8 mouse cellular contexts compared by ENCODE assay signal in the genomic region with DNA sequence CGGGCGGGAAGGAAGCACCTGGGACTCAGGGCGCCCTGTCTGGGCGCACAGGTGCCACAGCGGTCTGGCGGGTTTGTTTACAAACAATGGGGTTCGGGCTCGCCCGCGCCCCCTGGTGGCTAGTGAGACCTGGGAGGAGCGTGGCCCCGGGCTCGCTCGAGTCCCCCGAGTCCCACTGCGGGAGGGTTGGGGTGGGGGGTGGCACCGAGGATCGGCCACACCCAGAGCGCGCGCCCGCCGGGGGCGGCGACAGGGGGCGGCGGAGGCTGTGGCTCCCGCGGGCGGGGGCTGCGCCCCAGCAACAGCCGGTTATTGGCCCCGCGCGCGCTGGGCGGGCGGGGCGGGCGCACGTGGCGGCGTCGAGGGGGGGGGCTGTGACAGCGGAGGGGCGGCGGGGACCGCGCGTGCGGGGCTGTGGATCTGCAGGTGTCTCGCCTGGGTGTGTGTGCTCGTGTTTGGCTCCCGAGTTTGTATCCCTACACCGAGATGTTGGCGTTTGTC. TPM values are rescaled to one million over a fixed set of nuclear protein-coding genes. Genes with fewer than 3 reads are reported as not detected.
DNase-seq lines count a peak whose midpoint lies in the region; ATAC-seq and TF ChIP-seq lines count a peak whose summit lies in the region.

No protein-coding gene starts in this region.

- ATAC-seq in heart, embryonic 15.5 days (replicated peaks; ENCODE audit: insufficient number of reproducible peaks, insufficient read depth, low FRiP score, low read depth), result peak; percentile 20
- peak; percentile 45 for ATAC-seq in liver, postnatal 0 days
- ATAC-seq in neural tube, embryonic 13.5 days (ENCODE audit: low read depth), result peak; percentile 6; the same call in 1 of the 2 replicates

- no peaks in the 10 kb centered on the region for H3K9me3 ChIP-seq in ES-Bruce4 (replicated peaks; ENCODE audit: control insufficient read depth, insufficient read depth, low read length, poor library complexity, severe bottlenecking)
- H3K9me3 ChIP-seq in forebrain, embryonic 10.5 days, result no peaks in the 10 kb centered on the region
- no peaks in the 10 kb centered on the region for H3K9me3 ChIP-seq in heart, embryonic 15.5 days (replicated peaks)
- no peaks in the 10 kb centered on the region for H3K9me3 ChIP-seq in liver, postnatal 0 days (ENCODE audit: low read length)
- no peaks in the 10 kb centered on the region for H3K9me3 ChIP-seq in neural tube, embryonic 13.5 days

- H3K27me3 ChIP-seq in ES-Bruce4 (ENCODE audit: control insufficient read depth, insufficient read depth, low read length, poor library complexity, severe bottlenecking), result no peaks in the 10 kb centered on the region
- peaks cover 11% of the 10 kb centered on the region; the same call in 1 of the 2 replicates for H3K27me3 ChIP-seq in forebrain, embryonic 10.5 days (ENCODE audit: poor library complexity, severe bottlenecking)
- no peaks in the 10 kb centered on the region for H3K27me3 ChIP-seq in heart, embryonic 15.5 days
- H3K27me3 ChIP-seq in liver, postnatal 0 days (ENCODE audit: insufficient read depth, low read length), result peaks cover 2% of the 10 kb centered on the region; the same call in 1 of the 2 replicates
- H3K27me3 ChIP-seq in neural tube, embryonic 13.5 days, result no peaks in the 10 kb centered on the region

- DNase-seq in c-Kit-positive CD71-negative TER-119-negative erythroid progenitor cells, embryonic 14.5 days (ENCODE audit: low read depth), result peak; percentile 85
- peak; percentile 77 for DNase-seq in forebrain, embryonic 10.5 days (ENCODE audit: extremely low spot score, low spot score)
- DNase-seq in kidney, postnatal 14 days, result peak; percentile 89
- peak; percentile 94 for DNase-seq in liver, postnatal 0 days
- peak; percentile 76 for DNase-seq in testis, postnatal 14 days (ENCODE audit: low spot score)

- peak overlapping the region; percentile 99 for H3K4me3 ChIP-seq in ES-Bruce4 (ENCODE audit: low read depth, low read length)
- peak overlapping the region; percentile 89 for H3K4me3 ChIP-seq in forebrain, embryonic 10.5 days
- peak overlapping the region; percentile 95 for H3K4me3 ChIP-seq in heart, embryonic 15.5 days
- peak overlapping the region; percentile 81 for H3K4me3 ChIP-seq in liver, postnatal 0 days (ENCODE audit: low read depth, low read length)
- peak overlapping the region; percentile 69 for H3K4me3 ChIP-seq in neural tube, embryonic 13.5 days

- peak; percentile 65 for TF ChIP-seq CTCF in ES-Bruce4 (IDR thresholded peaks at IDR 0.05; ENCODE audit: low read depth, low read length)
- peak; percentile 88 for TF ChIP-seq CTCF in liver, postnatal 0 days (IDR thresholded peaks at IDR 0.05; ENCODE audit: low read depth)

- H3K9ac ChIP-seq in ES-Bruce4 (ENCODE audit: low read depth, poor library complexity, severe bottlenecking), result peak overlapping the region; percentile 84
- peak overlapping the region; percentile 55 for H3K9ac ChIP-seq in heart, embryonic 15.5 days
- H3K9ac ChIP-seq in liver, postnatal 0 days (replicated peaks), result peak overlapping the region; percentile 95
- H3K9ac ChIP-seq in neural tube, embryonic 13.5 days, result peak overlapping the region; percentile 93

- 0% methylated on average over 44 of the region's 56 CpGs for whole genome bisulfite sequencing in forebrain, embryonic 10.5 days
- under 1% methylated on average over 51 of the region's 56 CpGs for WGBS in heart, embryonic 15.5 days
- WGBS in liver, postnatal 0 days (ENCODE audit: insufficient replicate concordance), result under 1% methylated on average over 38 of the region's 56 CpGs
- under 1% methylated on average over 29 of the region's 56 CpGs for WGBS in neural tube, embryonic 13.5 days

- no peaks in the 10 kb centered on the region for H3K4me1 ChIP-seq in ES-Bruce4 (ENCODE audit: control insufficient read depth, insufficient read depth, low read length)
- H3K4me1 ChIP-seq in forebrain, embryonic 10.5 days, result peaks cover 67% of the 10 kb centered on the region
- H3K4me1 ChIP-seq in heart, embryonic 15.5 days (replicated peaks), result peaks cover 61% of the 10 kb centered on the region
- H3K4me1 ChIP-seq in liver, postnatal 0 days (ENCODE audit: insufficient read depth), result peaks cover 45% of the 10 kb centered on the region
- H3K4me1 ChIP-seq in neural tube, embryonic 13.5 days (replicated peaks), result peaks cover 63% of the 10 kb centered on the region

- peaks cover 3% of the 10 kb centered on the region; the same call in 1 of the 2 replicates for H3K36me3 ChIP-seq in ES-Bruce4 (ENCODE audit: control insufficient read depth, insufficient read depth, low read length, poor library complexity, severe bottlenecking)
- H3K36me3 ChIP-seq in forebrain, embryonic 10.5 days (replicated peaks), result no peaks in the 10 kb centered on the region
- no peaks in the 10 kb centered on the region for H3K36me3 ChIP-seq in heart, embryonic 15.5 days
- no peaks in the 10 kb centered on the region for H3K36me3 ChIP-seq in liver, postnatal 0 days (replicated peaks; ENCODE audit: insufficient read depth, low read length)
- H3K36me3 ChIP-seq in neural tube, embryonic 13.5 days, result no peaks in the 10 kb centered on the region

- peak; percentile 65; the same call in 1 of the 2 replicates for TF ChIP-seq EP300 in ES-Bruce4 (IDR thresholded peaks at IDR 0.05; ENCODE audit: insufficient read depth, low read depth, low read length)
- no peak for TF ChIP-seq EP300 in liver, postnatal 0 days (IDR thresholded peaks at IDR 0.05; ENCODE audit: low read depth)

- H3K27ac ChIP-seq in ES-Bruce4 (ENCODE audit: insufficient read depth, low read length), result peak overlapping the region; percentile 67
- peak overlapping the region; percentile 99 for H3K27ac ChIP-seq in forebrain, embryonic 10.5 days
- H3K27ac ChIP-seq in heart, embryonic 15.5 days, result peak overlapping the region; percentile 99
- peak overlapping the region; percentile 99 for H3K27ac ChIP-seq in liver, postnatal 0 days (ENCODE audit: low read depth)
- H3K27ac ChIP-seq in neural tube, embryonic 13.5 days (replicated peaks), result peak overlapping the region; percentile 67

- peak overlapping the region; percentile 87 for H3K4me2 ChIP-seq in heart, embryonic 15.5 days
- H3K4me2 ChIP-seq in liver, postnatal 0 days (ENCODE audit: low read depth, low read length), result peak overlapping the region; percentile 100
- peak overlapping the region; percentile 96 for H3K4me2 ChIP-seq in neural tube, embryonic 13.5 days

- TF ChIP-seq POLR2A in ES-Bruce4 (IDR thresholded peaks at IDR 0.05; ENCODE audit: insufficient read depth, low read length), result no peak

RNA-seq across cellular contexts. Expression of a gene that starts 1.9 kb away (rescaled TPM):
- 38.5 and 38.7 TPM in 2 replicates for polyA plus RNA-seq in ES-Bruce4 (2011; ENCODE audit: insufficient read depth, insufficient read length, low read depth, missing spikeins)
- polyA plus RNA-seq in forebrain, embryonic 10.5 days (2016; fragmentation: Nextera tagmentation; extraction: Ambion mirVana), result 16.4 and 18.8 TPM in 2 replicates
- 6.6 and 6.9 TPM in 2 replicates for polyA plus RNA-seq in heart, embryonic 15.5 days (2015; fragmentation: Nextera tagmentation; extraction: Ambion mirVana)
- polyA plus RNA-seq in liver, postnatal 0 days (2015; fragmentation: Nextera tagmentation; extraction: Ambion mirVana), result 3.7 and 4.1 TPM in 2 replicates
- 22.4 and 22.8 TPM in 2 replicates for polyA plus RNA-seq in neural tube, embryonic 13.5 days (2015; fragmentation: Nextera tagmentation; extraction: Ambion mirVana)

RNA-seq across cellular contexts. Expression of a gene that starts 23.5 kb away (rescaled TPM):
- 86.6 and 104 TPM in 2 replicates for polyA plus RNA-seq in ES-Bruce4 (2011; ENCODE audit: insufficient read depth, insufficient read length, low read depth, missing spikeins)
- polyA plus RNA-seq in forebrain, embryonic 10.5 days (2016; fragmentation: Nextera tagmentation; extraction: Ambion mirVana), result 28.7 and 34.8 TPM in 2 replicates
- polyA plus RNA-seq in heart, embryonic 15.5 days (2015; fragmentation: Nextera tagmentation; extraction: Ambion mirVana), result 14.4 and 18.3 TPM in 2 replicates
- 5.7 and 8.8 TPM in 2 replicates for polyA plus RNA-seq in liver, postnatal 0 days (2015; fragmentation: Nextera tagmentation; extraction: Ambion mirVana)
- polyA plus RNA-seq in neural tube, embryonic 13.5 days (2015; fragmentation: Nextera tagmentation; extraction: Ambion mirVana), result 31.2 and 35.4 TPM in 2 replicates

RNA-seq across cellular contexts. Expression of a gene that starts 36.7 kb away (rescaled TPM):
- polyA plus RNA-seq in ES-Bruce4 (2011; ENCODE audit: insufficient read depth, insufficient read length, low read depth, missing spikeins), result 3.3 and 4.6 TPM in 2 replicates
- polyA plus RNA-seq in forebrain, embryonic 10.5 days (2016; fragmentation: Nextera tagmentation; extraction: Ambion mirVana), result 5.6 and 6.3 TPM in 2 replicates
- polyA plus RNA-seq in heart, embryonic 15.5 days (2015; fragmentation: Nextera tagmentation; extraction: Ambion mirVana), result 8.8 and 11.1 TPM in 2 replicates
- 7.5 and 8.4 TPM in 2 replicates for polyA plus RNA-seq in liver, postnatal 0 days (2015; fragmentation: Nextera tagmentation; extraction: Ambion mirVana)
- polyA plus RNA-seq in neural tube, embryonic 13.5 days (2015; fragmentation: Nextera tagmentation; extraction: Ambion mirVana), result 30.0 and 39.3 TPM in 2 replicates

RNA-seq across cellular contexts. Expression of a gene that starts 50.7 kb away (rescaled TPM):
- polyA plus RNA-seq in ES-Bruce4 (2011; ENCODE audit: insufficient read depth, insufficient read length, low read depth, missing spikeins), result not detected in 2 replicates
- polyA plus RNA-seq in forebrain, embryonic 10.5 days (2016; fragmentation: Nextera tagmentation; extraction: Ambion mirVana), result 0.50 and 0.80 TPM in 2 replicates
- polyA plus RNA-seq in heart, embryonic 15.5 days (2015; fragmentation: Nextera tagmentation; extraction: Ambion mirVana), result 2.0 and 4.1 TPM in 2 replicates
- 5.5 and 6.9 TPM in 2 replicates for polyA plus RNA-seq in liver, postnatal 0 days (2015; fragmentation: Nextera tagmentation; extraction: Ambion mirVana)
- 2.3 and 2.8 TPM in 2 replicates for polyA plus RNA-seq in neural tube, embryonic 13.5 days (2015; fragmentation: Nextera tagmentation; extraction: Ambion mirVana)

Comparison
In these comparisons a context has a peak if more than half of its experiments do, and no peak if none do; other contexts are left out.
1. Peak in every context shown above with its lines: DNase-seq, ATAC-seq, H3K4me3 ChIP-seq and H3K27ac ChIP-seq.